Mouse (Mus musculus) cerebellum, adult 2 months (tissue): ENCODE results near the gene Akap2. TPM values are rescaled to one million over a fixed set of nuclear protein-coding genes. Genes with fewer than 3 reads are reported as not detected.

ENCODE experiments used
- DNase-seq, 2 experiments: peaks; one replicate each; pipeline ENCODE4 v3.0.0; 2021
- H3K27ac ChIP-seq: fragments of 200-500 bp; 2 replicates; pipeline ENCODE4 v1.5.1; 2012; ENCODE audit warnings: low read length, control low read depth, inconsistent platforms; ENCODE audit not compliant: insufficient read depth
- H3K27me3 ChIP-seq: fragments of 200-500 bp; 2 replicates; pipeline ENCODE4 v1.6.1; 2012; ENCODE audit warnings: inconsistent platforms, mild to moderate bottlenecking, low read length, moderate library complexity; ENCODE audit not compliant: control insufficient read depth, insufficient read depth
- H3K4me1 ChIP-seq: fragments of 200-500 bp; 2 replicates; pipeline ENCODE4 v1.6.1; 2011; ENCODE audit warnings: low read length; ENCODE audit not compliant: control insufficient read depth, insufficient read depth
- H3K4me3 ChIP-seq: fragments of 200-500 bp; replicated peaks from 2 replicates; pipeline ENCODE3; 2011; ENCODE audit warnings: mild to moderate bottlenecking, low read depth, low read length, control low read depth; ENCODE audit not compliant: insufficient read depth
- CTCF ChIP-seq: fragments of 200-500 bp; IDR thresholded peaks from 2 replicates; pipeline ENCODE4 v1.5.1; 2011; ENCODE audit warnings: low read depth, mild to moderate bottlenecking, control low read depth, low read length, moderate library complexity, borderline replicate concordance; ENCODE audit not compliant: insufficient read depth
- POLR2A ChIP-seq: fragments of 200-500 bp; IDR thresholded peaks from 2 replicates; pipeline ENCODE4 v1.6.1; 2011; ENCODE audit warnings: low read length, control low read depth, borderline replicate concordance; ENCODE audit not compliant: insufficient read depth
- WGBS: fragments of 180-500 bp; shearing (Covaris S2); methylation state at CpG from one replicate; pipeline ENCODE4 v1.1.7; 2018; 5-methylcytosine and 5-hydroxymethylcytosine counted together
- polyA plus RNA-seq: library from polyadenylated mRNA; depleted of rRNA; stranded (reverse); fragments of >200 nt; gene quantifications from 2 replicates; pipeline ENCODE4 v1.2.3, GENCODE M21; 2012

The Akap2 gene
- polyA plus RNA-seq, 1 experiment = 33.6 TPM

DNA sequence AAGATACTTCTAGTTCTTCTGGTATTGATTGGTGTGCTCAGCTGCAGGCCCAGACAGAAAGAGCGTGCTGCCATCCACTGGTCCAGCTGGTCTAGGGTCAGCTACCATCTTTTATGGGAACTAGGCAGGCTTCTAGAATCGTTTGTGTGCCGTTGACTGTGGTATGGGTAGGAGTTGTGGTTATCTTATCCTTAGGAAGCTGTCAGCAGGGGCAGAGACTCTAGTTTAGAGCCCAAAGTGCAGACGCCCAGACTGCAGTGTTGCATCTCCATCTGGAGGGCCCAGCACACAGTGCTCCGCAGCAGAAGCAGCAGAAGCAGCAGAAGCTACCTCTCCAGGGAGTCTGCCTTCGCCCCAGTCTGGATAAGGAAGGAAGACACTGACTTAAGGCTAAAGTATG is 132.0 kb downstream of the Akap2 start:
- Histone ChIP-seq H3K4me3 (no peak overlapping the region), H3K4me1 (no peaks in the 10 kb centered on the region), H3K27ac (no peak overlapping the region), H3K27me3 (no peaks in the 10 kb centered on the region)
- WGBS = 77% methylated on average over 6 of the region's 6 CpGs
- no peak for DNase-seq
- TF ChIP-seq CTCF = no peak
- TF ChIP-seq POLR2A = no peak

DNA sequence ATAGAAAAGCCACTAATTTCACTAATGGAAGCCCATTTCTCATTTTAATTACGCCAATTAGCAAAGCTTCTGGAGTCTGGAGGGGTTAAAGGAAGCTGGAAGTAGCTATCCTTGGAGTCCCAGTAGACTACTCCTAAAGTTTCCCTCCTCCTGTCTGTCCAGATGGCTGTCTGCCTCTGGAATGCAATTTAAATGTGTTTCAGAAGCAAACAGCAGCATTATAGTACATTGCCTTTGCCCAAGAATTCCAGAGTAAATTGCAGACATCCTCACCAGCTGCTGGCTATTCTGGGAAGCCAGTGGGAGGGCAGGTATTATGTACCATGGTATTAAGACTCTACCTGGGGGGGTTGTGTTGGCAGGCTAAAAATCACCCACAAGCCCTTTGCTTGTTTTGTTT is 134.3 kb downstream of the Akap2 start:
- no peak overlapping the region for H3K27ac ChIP-seq
- H3K27me3 ChIP-seq = no peaks in the 10 kb centered on the region
- DNase-seq = no peak
- 85% methylated on average over 1 of the region's 1 CpGs for WGBS
- TF ChIP-seq CTCF (no peak), POLR2A (no peak)
- H3K4me1 ChIP-seq = no peaks in the 10 kb centered on the region
- no peak overlapping the region for H3K4me3 ChIP-seq

DNA sequence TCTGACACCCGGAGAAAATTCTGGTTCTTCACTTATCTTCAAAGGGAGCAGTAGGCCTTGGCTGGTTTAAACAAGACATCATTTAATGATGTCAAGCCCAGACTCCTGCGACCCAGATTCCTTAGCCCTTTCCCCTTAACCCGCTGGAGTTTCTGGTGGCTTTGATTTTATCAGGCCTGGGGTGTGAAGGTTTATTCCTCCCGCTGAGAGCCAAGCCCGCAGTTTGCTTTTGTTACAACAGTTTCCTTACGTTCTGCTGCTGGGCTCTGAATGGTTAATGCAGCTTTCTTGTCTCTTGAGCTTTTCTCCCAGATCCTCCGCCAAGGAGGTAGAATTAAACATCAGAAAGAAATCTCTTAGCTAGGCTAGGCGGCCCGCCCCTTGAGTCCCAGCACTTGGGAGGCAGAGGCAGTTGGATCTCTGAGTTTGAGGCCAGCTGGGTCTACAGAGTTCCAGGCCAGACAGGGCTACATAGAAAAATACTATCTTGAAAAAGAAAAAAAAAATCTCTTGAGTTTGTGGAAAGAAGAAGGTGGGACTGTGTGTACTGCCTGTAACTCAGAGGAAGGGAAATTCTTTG is 135.1 kb downstream of the Akap2 start:
- WGBS = 45% methylated on average over 9 of the region's 9 CpGs
- no peak overlapping the region for H3K27ac ChIP-seq
- H3K27me3 ChIP-seq = no peaks in the 10 kb centered on the region
- H3K4me3 ChIP-seq = no peak overlapping the region
- H3K4me1 ChIP-seq = no peaks in the 10 kb centered on the region
- DNase-seq = no peak
- TF ChIP-seq CTCF (no peak), POLR2A (no peak)

DNA sequence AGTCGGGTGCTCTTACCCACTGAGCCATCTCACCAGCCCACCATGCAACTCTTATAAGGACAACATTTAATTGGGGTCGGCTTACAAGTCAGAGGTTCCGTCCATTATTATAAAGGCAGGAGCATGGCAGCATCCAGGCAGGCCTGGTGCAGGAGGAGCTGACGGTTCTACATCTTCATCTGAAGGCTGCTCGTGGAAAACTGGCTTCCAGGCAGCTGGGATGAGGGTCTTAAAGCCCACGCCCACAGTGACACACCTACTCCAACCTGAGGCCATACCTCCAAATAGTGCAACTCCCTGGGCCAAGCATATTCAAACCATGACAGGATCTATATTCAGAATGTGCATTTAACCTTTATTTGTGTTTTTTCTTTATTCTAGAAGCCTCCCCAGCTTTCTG is 136.7 kb downstream of the Akap2 start:
- Histone ChIP-seq H3K4me3 (no peak overlapping the region), H3K27me3 (no peaks in the 10 kb centered on the region), H3K4me1 (no peaks in the 10 kb centered on the region), H3K27ac (no peak overlapping the region)
- no peak for DNase-seq
- 86% methylated on average over 6 of the region's 6 CpGs for WGBS
- TF ChIP-seq POLR2A (no peak), CTCF (no peak)

DNA sequence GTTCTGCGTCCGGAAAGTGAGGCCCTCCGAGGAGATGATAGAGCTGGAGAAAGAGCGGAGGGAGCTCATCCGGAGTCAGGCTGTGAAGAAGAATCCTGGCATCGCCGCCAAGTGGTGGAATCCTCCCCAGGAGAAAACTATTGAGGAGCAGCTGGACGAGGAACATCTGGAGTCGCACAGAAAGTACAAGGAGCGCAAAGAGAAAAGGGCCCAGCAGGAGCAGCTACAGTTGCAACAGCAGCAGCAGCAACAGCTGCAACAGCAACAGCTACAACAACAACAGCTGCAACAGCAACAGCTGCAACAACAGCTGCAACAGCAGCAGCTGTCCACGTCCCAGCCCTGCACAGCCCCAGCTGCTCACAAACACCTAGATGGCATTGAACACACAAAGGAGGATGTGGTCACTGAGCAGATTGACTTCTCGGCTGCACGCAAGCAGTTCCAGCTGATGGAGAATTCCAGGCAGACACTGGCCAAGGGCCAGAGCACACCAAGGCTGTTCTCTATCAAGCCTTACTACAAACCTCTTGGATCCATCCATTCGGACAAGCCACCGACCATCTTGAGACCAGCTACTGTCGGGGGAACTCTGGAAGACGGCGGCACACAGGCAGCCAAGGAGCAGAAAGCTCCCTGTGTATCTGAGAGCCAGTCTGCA is 138.0 kb downstream of the Akap2 start:
- WGBS = 83% methylated on average over 18 of the region's 18 CpGs
- Histone ChIP-seq H3K4me3 (no peak overlapping the region), H3K4me1 (no peaks in the 10 kb centered on the region)

DNA sequence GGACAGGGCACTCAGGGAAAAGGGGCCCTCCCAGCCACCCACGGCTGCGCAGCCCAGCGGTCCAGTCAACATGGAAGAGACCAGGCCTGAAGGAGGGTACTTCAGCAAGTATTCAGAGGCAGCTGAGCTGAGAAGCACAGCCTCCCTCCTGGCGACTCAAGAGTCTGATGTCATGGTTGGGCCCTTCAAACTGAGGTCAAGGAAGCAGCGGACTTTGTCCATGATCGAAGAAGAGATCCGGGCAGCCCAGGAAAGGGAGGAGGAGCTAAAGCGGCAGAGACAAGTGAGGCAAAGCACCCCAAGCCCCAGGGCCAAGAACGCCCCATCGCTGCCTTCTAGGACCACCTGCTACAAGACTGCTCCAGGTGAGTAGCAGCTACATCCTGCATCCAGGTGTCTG is 139.2 kb downstream of the Akap2 start:
- Histone ChIP-seq H3K27me3 (no peaks in the 10 kb centered on the region), H3K27ac (no peak overlapping the region), H3K4me3 (no peak overlapping the region), H3K4me1 (no peaks in the 10 kb centered on the region)
- no peak for DNase-seq
- no peak for TF ChIP-seq POLR2A
- TF ChIP-seq CTCF = no peak
- WGBS = 94% methylated on average over 10 of the region's 10 CpGs

More for the DNA sequence above, 138.0 kb downstream of the Akap2 start:
- no peak for DNase-seq
- no peaks in the 10 kb centered on the region for H3K27me3 ChIP-seq
- TF ChIP-seq CTCF (no peak), POLR2A (no peak)
- no peak overlapping the region for H3K27ac ChIP-seq

DNA sequence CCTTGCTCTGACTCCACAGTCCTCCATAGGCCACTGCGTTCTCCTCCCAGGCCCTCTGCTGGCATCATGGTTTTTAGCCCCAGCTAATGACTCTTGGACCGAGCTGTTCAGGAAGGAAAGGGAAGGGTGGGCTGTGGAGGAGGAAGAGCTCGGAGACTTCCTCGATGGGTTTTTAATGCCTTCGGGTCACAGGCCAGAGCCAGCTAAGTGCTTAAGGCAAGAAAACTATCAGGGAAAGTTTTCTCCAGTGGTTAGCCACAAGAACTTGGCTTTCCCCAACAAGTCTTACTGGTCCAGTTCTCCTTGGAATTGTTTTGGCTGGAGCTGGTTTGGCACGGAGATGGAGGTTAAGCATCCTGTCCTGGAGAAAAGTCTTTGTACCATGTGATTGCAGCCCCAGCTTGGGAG is 142.8 kb downstream of the Akap2 start:
- 87% methylated on average over 6 of the region's 6 CpGs for WGBS
- H3K4me3 ChIP-seq = no peak overlapping the region
- H3K4me1 ChIP-seq = no peaks in the 10 kb centered on the region
- TF ChIP-seq POLR2A (no peak), CTCF (no peak)
- H3K27me3 ChIP-seq = no peaks in the 10 kb centered on the region
- DNase-seq = no peak
- no peak overlapping the region for H3K27ac ChIP-seq

DNA sequence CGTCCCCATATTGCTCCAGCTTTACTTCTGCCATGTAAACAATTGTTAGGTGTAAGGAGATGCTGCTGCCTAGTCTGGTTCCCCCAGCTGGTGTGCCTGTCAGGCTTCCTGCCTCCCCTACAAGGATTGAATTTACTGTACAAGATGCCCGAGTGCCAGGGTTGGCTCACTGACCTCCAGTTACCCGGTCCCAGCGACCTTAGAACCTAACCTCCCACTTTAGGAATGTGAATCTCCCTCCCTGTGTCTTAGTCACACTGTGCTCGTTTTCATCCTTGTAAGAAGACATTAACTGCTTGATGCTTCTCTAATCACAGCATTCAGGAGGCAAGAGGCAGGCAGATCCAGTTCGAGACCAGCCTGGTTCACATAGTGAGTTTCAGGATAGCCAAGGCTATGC is 143.7 kb downstream of the Akap2 start:
- Histone ChIP-seq H3K27me3 (no peaks in the 10 kb centered on the region), H3K4me1 (no peaks in the 10 kb centered on the region), H3K4me3 (no peak overlapping the region), H3K27ac (no peak overlapping the region)
- no peak for DNase-seq
- no peak for TF ChIP-seq CTCF
- no peak for TF ChIP-seq POLR2A
- 74% methylated on average over 6 of the region's 6 CpGs for WGBS
